Mouse (Mus musculus) right cerebral cortex, postnatal 4 days (tissue): ENCODE measurements around the gene Dse.

ENCODE experiments used
- DNase-seq: peaks from one replicate; pipeline ENCODE4 v3.0.0-alpha.2; 2022

Dse gene

GRCm38 (mm10) chr10:34127392-34128378, 79.8 kb downstream of the Dse start, which contains the start of gene Calhm6:
Gene Calhm6 (minus strand): TSS chr10:34127984.
- peak; percentile 47 for DNase-seq

DNA sequence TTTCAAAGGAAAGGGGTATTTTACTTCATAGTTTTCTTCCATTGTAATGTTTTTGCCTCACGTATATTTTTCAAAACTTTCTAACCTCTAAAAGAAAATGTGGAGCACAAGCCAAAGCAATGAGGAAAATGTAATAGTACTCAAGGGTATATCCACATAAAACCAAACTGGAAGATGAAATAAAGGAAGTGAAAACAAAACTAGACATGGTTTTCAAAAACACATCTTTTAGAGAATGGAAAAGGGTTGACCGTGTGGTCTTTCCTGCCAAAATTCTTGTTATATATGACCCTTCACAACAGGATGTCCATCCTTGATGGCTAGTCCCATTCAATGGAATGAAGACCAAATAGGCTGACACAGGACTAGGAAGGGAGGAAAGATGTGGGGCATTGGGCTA, 89.1 kb downstream of the Dse start:
- DNase-seq: no peak

DNA sequence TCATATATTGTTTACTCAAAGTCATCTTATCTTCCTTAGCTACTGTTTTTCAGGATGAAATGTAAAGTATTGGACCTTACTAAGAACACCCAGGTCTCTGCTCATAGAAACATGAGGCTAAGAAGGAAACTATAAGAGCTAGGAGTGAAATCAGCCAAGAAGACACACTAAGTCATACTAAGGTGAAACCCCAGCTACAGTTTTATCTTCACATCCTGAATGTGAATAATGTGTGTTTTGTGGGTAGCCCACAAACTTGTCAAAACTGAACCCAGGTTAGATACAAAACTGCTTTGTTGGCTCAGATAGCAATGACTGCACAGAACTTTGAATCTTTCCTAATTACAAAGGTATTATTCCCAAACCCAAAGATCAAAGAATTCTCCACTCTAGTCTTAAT, 89.7 kb downstream of the Dse start:
- no peak for DNase-seq

GRCm38 (mm10) chr10:34117131-34117530, 90.4 kb downstream of the Dse start:
- DNase-seq: no peak

- no peak for DNase-seq
Measured at GRCm38 (mm10) chr10:34111964-34112738, 95.4 kb downstream of the Dse start.

- DNase-seq: no peak
Measured at GRCm38 (mm10) chr10:34110863-34111465, 96.6 kb downstream of the Dse start.
